Mouse (Mus musculus) liver, embryonic 12.5 days (tissue): ENCODE results near the gene Acot7. TPM values are rescaled to one million over a fixed set of nuclear protein-coding genes. Genes with fewer than 3 reads are reported as not detected.
A peak's percentile ranks its signal among the peaks of the same experiment; 100 is the strongest.

Experiments
- ATAC-seq: fragments of 200-750 bp; cut with Nextera tagmentation; 2 replicates; pipeline ENCODE4 v1.8.0; 2017; ENCODE audit warnings: moderate number of reproducible peaks, mild to moderate bottlenecking, moderate library complexity
- H3K27ac ChIP-seq: fragments of 300-500 bp; sonication (generic); 2 replicates; pipeline ENCODE4 v1.5.1; 2016; ENCODE audit warnings: mild to moderate bottlenecking
- H3K27me3 ChIP-seq: fragments of 300-500 bp; sonication (generic); replicated peaks from 2 replicates; pipeline ENCODE4 v1.6.1; 2016; ENCODE audit warnings: mild to moderate bottlenecking, moderate library complexity
- H3K36me3 ChIP-seq: fragments of 300-500 bp; sonication (generic); 2 replicates; pipeline ENCODE4 v1.6.1; 2016; ENCODE audit warnings: mild to moderate bottlenecking, moderate library complexity
- H3K4me1 ChIP-seq: fragments of 300-500 bp; sonication (generic); 2 replicates; pipeline ENCODE4 v1.6.1; 2016
- H3K4me2 ChIP-seq: fragments of 300-500 bp; sonication (generic); 2 replicates; pipeline ENCODE4 v1.6.1; 2016; ENCODE audit warnings: mild to moderate bottlenecking, moderate library complexity
- H3K4me3 ChIP-seq: fragments of 300-500 bp; sonication (generic); 2 replicates; pipeline ENCODE4 v1.5.1; 2016; ENCODE audit warnings: mild to moderate bottlenecking, moderate library complexity
- H3K9ac ChIP-seq: fragments of 300-500 bp; sonication (generic); 2 replicates; pipeline ENCODE4 v1.6.1; 2016; ENCODE audit warnings: mild to moderate bottlenecking, moderate library complexity
- H3K9me3 ChIP-seq: fragments of 300-500 bp; sonication (generic); replicated peaks from 2 replicates; pipeline ENCODE4 v1.6.1; 2016; ENCODE audit warnings: mild to moderate bottlenecking, moderate library complexity
- WGBS: fragments of 180-500 bp; shearing (Covaris S2); methylation state at CpG from one replicate; pipeline ENCODE4 v1.1.7; 2016; ENCODE audit not compliant: insufficient replicate concordance; 5-methylcytosine and 5-hydroxymethylcytosine counted together
- polyA plus RNA-seq: library from polyadenylated mRNA; unstranded; fragments of >200 nt; fragmentation: Nextera tagmentation; extraction: Ambion mirVana; gene quantifications from 2 replicates; pipeline ENCODE4 v1.2.1, GENCODE M21; 2016

Gene Acot7
- polyA plus RNA-seq, 1 experiment from 2014 or later: 36.2 TPM

DNA sequence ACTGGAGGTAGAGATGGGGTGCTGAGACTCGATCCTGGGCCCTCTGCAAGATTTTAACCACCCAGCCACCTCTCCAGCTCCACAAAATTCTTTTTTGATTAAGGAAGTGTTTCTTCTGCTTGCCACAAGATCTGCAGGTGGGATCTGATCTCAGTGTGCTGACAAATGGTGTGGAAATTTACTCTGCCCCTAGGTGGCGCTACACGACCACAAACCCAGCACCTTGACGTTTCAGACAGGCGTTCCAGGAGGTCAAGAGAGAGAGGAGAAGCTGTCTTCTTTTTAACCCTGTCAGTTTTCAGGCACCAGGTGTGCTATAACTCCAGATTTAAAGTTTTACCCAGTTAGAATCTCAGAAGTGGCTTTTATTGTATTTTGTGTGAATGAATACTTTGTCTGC is 4.9 kb upstream of the Acot7 start:
- H3K4me2 ChIP-seq: no peak overlapping the region
- under 1% methylated on average over 5 of the region's 5 CpGs for WGBS
- H3K9ac ChIP-seq: no peak overlapping the region
- no peaks in the 10 kb centered on the region for H3K9me3 ChIP-seq
- no peaks in the 10 kb centered on the region for H3K36me3 ChIP-seq
- no peak for ATAC-seq
- no peak overlapping the region for H3K4me3 ChIP-seq
- peaks cover 33% of the 10 kb centered on the region for H3K27me3 ChIP-seq
- peaks cover 14% of the 10 kb centered on the region for H3K4me1 ChIP-seq
- H3K27ac ChIP-seq: no peak overlapping the region

DNA sequence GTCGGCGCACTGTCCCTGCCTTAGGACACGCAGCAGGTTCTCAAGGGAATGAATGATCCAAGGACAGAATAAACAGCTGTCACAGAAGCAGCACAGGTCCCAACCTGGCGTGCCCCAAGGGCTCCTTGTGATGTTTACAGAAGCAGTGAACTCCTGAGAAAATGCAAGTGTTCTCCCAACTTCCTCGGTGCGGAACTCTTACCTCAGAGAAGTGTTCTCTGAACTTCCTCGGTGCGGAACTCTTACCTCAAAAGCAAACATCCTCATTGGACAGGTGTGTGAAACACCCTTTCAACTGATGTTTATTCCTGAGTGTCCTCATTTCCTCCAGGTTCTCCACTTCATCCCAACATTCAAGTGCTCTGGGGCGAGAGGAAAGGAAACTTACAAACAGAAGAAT is 4.0 kb upstream of the Acot7 start:
- Histone ChIP-seq H3K4me3 (no peak overlapping the region), H3K9ac (no peak overlapping the region), H3K36me3 (no peaks in the 10 kb centered on the region), H3K27me3 (peaks cover 35% of the 10 kb centered on the region), H3K4me1 (peaks cover 21% of the 10 kb centered on the region), H3K4me2 (no peak overlapping the region), H3K27ac (no peak overlapping the region), H3K9me3 (no peaks in the 10 kb centered on the region)
- WGBS: 76% methylated on average over 9 of the region's 9 CpGs
- ATAC-seq: no peak

- ATAC-seq: no peak
- 42% methylated on average over 3 of the region's 3 CpGs for WGBS
- Histone ChIP-seq H3K4me1 (peaks cover 43% of the 10 kb centered on the region), H3K36me3 (0 out of 2 replicates have a peak, but pooled peaks cover 2% of the 10 kb centered on the region), H3K27me3 (peaks cover 31% of the 10 kb centered on the region), H3K4me2 (peak overlapping the region; percentile 97; the same call in 1 of the 2 replicates), H3K9ac (no peak overlapping the region), H3K27ac (peak overlapping the region; percentile 88; the same call in 1 of the 2 replicates), H3K4me3 (no peak overlapping the region), H3K9me3 (no peaks in the 10 kb centered on the region)
Measured at GRCm38 (mm10) chr4:152176638-152177037, 1.3 kb upstream of the Acot7 start.

DNA sequence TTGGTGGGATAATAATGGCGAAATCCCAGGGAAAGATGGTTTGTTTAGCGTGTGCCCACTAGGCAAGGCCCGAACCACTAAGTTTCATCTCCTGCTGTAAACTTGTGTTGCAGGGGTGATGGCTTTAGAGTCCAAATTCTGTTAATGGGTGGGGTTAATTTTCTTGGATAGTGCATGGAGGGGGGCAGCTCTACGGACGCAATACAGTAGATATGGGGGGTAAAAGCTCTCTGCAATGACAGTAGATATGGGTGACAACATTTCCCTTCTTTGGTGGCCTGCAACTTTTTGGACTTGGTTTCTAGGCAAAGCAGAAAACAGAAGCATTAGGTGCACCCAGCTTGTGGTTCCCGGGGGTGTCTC is 779 bp upstream of the Acot7 start:
- peaks cover 43% of the 10 kb centered on the region for H3K4me1 ChIP-seq
- peaks cover 31% of the 10 kb centered on the region for H3K27me3 ChIP-seq
- no peaks in the 10 kb centered on the region for H3K9me3 ChIP-seq
- peak overlapping the region; percentile 88 for H3K27ac ChIP-seq
- 39% methylated on average over 6 of the region's 6 CpGs for WGBS
- 0 out of 2 replicates have a peak, but pooled peaks cover 2% of the 10 kb centered on the region for H3K36me3 ChIP-seq
- peak overlapping the region; percentile 77 for H3K4me3 ChIP-seq
- peak overlapping the region; percentile 97 for H3K4me2 ChIP-seq
- ATAC-seq: no peak
- peak overlapping the region; percentile 92 for H3K9ac ChIP-seq

DNA sequence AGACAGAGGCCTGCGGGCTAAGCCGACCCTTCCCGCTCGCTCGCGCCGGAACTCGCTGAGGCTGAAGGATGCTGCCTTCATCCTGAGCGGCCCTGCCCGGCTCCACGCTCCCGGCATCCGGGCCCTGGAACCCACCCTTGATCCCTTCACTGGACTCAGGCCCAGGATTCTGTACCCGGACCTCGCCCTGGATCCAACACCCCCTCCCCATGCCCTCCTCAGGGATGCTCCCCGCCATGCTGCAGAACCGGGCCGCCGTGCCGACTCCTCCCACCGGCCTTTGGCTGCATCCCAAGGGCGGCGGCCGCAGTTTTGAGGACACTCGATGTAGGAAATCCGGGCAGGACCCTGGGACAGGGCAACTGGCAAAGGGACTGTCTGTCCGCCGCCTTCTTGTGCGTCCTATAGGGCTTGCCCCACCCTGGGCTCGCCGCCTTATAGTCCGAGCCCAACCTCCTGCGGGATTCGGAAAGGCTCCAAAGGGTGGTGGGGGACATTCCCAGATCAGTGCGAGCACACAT is 470 bp downstream of the Acot7 start:
- Histone ChIP-seq H3K4me2 (peak overlapping the region; percentile 97), H3K36me3 (0 out of 2 replicates have a peak, but pooled peaks cover 2% of the 10 kb centered on the region), H3K9me3 (no peaks in the 10 kb centered on the region), H3K9ac (peak overlapping the region; percentile 92), H3K27ac (no peak overlapping the region), H3K27me3 (peaks cover 26% of the 10 kb centered on the region), H3K4me3 (peak overlapping the region; percentile 77), H3K4me1 (peaks cover 43% of the 10 kb centered on the region)
- WGBS: under 1% methylated on average over 35 of the region's 35 CpGs
- peak; percentile 44 for ATAC-seq

- 20% methylated on average over 16 of the region's 16 CpGs for WGBS
- Histone ChIP-seq H3K9ac (peak overlapping the region; percentile 92), H3K4me3 (peak overlapping the region; percentile 77), H3K36me3 (0 out of 2 replicates have a peak, but pooled peaks cover 2% of the 10 kb centered on the region), H3K4me1 (peaks cover 46% of the 10 kb centered on the region), H3K27me3 (peaks cover 20% of the 10 kb centered on the region), H3K9me3 (no peaks in the 10 kb centered on the region), H3K4me2 (peak overlapping the region; percentile 97), H3K27ac (no peak overlapping the region)
- ATAC-seq: no peak
Measured at GRCm38 (mm10) chr4:152178916-152179705, 1.2 kb downstream of the Acot7 start.

DNA sequence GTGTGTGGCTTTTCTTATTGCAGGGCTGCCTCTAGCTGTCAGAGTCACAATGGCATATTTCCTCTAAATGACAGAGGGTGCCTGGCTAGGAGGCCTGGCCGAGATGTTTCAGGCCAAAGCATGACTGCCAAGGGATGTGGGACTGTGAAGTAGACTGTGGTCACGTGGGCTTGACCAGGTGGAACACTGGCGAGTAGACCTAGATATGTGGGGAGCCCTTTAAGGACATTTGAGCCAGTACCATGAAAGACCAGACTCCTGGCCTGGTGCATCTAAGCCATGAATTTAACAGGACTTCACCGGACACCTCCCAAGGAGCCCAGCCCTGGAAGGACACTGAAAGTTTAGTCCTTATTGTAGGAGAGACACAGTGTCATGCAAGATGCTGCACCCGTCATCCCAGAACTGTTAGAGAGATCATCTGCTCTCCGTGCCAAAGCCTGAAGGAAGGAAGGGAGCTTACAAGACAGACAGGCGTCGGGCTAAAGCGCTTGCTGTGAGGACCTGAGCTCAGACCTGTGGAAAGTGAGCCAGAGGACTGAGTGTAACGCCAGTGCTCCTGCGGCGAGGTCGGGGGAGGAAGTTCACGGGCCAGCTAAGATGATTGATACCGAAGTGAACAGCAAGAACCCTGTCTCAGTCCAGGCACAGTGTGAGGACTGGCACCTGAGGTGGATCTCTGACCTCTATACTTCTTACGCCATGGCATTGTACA is 2.2 kb downstream of the Acot7 start:
- Histone ChIP-seq H3K27me3 (peaks cover 18% of the 10 kb centered on the region), H3K9me3 (no peaks in the 10 kb centered on the region), H3K4me1 (peaks cover 56% of the 10 kb centered on the region), H3K4me2 (no peak overlapping the region), H3K4me3 (no peak overlapping the region), H3K27ac (no peak overlapping the region), H3K9ac (no peak overlapping the region), H3K36me3 (0 out of 2 replicates have a peak, but pooled peaks cover 2% of the 10 kb centered on the region)
- 63% methylated on average over 16 of the region's 16 CpGs for WGBS
- ATAC-seq: no peak

GRCm38 (mm10) chr4:152182205-152182604 is 4.3 kb downstream of the Acot7 start:
- Histone ChIP-seq H3K4me1 (peaks cover 68% of the 10 kb centered on the region), H3K9ac (no peak overlapping the region), H3K4me3 (no peak overlapping the region), H3K36me3 (0 out of 2 replicates have a peak, but pooled peaks cover 2% of the 10 kb centered on the region), H3K4me2 (no peak overlapping the region), H3K27me3 (peaks cover 18% of the 10 kb centered on the region), H3K9me3 (no peaks in the 10 kb centered on the region), H3K27ac (no peak overlapping the region)
- ATAC-seq: no peak
- 74% methylated on average over 10 of the region's 10 CpGs for WGBS

GRCm38 (mm10) chr4:152184353-152185035 is 6.6 kb downstream of the Acot7 start:
- peaks cover 56% of the 10 kb centered on the region for H3K4me1 ChIP-seq
- no peaks in the 10 kb centered on the region for H3K9me3 ChIP-seq
- WGBS: 67% methylated on average over 7 of the region's 7 CpGs
- peaks cover 6% of the 10 kb centered on the region for H3K27me3 ChIP-seq
- H3K4me2 ChIP-seq: peak overlapping the region; percentile 58; the same call in 1 of the 2 replicates
- H3K4me3 ChIP-seq: no peak overlapping the region
- no peak for ATAC-seq
- H3K36me3 ChIP-seq: 0 out of 2 replicates have a peak, but pooled peaks cover 2% of the 10 kb centered on the region
- no peak overlapping the region for H3K9ac ChIP-seq
- H3K27ac ChIP-seq: no peak overlapping the region

DNA sequence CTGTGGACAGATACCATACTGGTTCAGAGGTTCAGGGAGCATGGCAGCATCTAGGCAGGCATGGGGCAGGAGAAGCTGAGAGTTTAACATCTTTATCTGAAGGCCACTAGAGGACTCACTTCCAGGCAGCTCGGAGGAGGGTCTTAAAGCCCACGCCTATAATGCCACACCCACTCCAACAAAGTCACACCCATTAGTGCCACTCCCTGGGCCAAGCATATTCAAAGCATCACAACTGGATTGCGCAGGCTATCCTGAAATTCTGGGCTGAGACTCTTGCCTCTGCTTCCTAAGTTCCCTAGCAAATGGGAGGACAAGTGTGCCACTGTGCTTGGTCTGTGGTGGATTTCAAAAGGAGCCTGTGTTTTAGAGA is 7.2 kb downstream of the Acot7 start:
- H3K36me3 ChIP-seq: 0 out of 2 replicates have a peak, but pooled peaks cover 2% of the 10 kb centered on the region
- peak overlapping the region; percentile 55; the same call in 1 of the 2 replicates for H3K9ac ChIP-seq
- H3K4me1 ChIP-seq: peaks cover 57% of the 10 kb centered on the region
- H3K27me3 ChIP-seq: peaks cover under 1% of the 10 kb centered on the region; the same call in 1 of the 2 replicates
- H3K4me2 ChIP-seq: peak overlapping the region; percentile 58
- peak overlapping the region; percentile 75 for H3K27ac ChIP-seq
- no peaks in the 10 kb centered on the region for H3K9me3 ChIP-seq
- peak overlapping the region; percentile 21 for H3K4me3 ChIP-seq
- peak; percentile 79 for ATAC-seq
- 6% methylated on average over 3 of the region's 3 CpGs for WGBS

DNA sequence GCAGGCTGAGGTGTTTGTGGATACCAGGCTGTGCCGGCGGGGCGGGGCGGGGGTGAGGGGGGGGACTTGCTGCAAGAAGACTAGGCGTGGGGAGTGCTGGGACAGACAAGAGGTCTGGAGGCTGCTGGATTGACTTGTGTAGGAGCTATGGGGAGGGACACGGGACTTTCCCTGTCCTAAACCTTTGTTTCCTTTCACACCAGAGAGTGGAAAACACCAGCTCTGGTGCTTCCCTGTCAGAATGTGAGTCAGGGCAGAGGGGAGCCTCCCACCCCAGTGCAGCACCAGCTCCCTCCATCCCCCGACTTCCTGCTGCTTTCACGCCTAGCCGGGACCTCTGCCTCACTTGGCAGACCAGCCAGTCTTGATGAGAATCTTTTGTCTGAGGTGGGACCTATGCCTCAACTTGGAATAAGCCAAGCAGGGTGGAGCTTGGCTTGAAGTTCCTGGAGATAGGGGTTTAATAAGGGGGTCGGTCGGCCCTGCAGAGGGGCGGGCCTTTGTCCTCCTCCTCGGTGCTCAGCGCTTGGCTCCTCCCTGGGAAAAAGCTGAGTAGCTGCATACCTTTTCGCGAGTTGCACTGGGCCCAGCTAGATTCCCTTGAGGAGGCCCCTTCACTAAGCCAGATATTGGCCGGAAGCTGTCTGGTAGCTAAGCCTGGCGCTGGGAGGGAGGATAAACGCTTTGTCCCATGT is 7.7 kb downstream of the Acot7 start:
- Histone ChIP-seq H3K9ac (peak overlapping the region; percentile 55), H3K4me3 (peak overlapping the region; percentile 21), H3K27me3 (no peaks in the 10 kb centered on the region), H3K9me3 (no peaks in the 10 kb centered on the region), H3K4me2 (peak overlapping the region; percentile 58), H3K36me3 (0 out of 2 replicates have a peak, but pooled peaks cover 2% of the 10 kb centered on the region), H3K27ac (peak overlapping the region; percentile 75), H3K4me1 (peaks cover 57% of the 10 kb centered on the region)
- WGBS: 4% methylated on average over 19 of the region's 19 CpGs
- ATAC-seq: peak; percentile 37
